Mouse (Mus musculus) neural tube, embryonic 12.5 days (tissue): ENCODE results near the gene Add2. TPM values are rescaled to one million over a fixed set of nuclear protein-coding genes. Genes with fewer than 3 reads are reported as not detected.

Experiments used
- ATAC-seq: fragments of 200-750 bp; cut with Nextera tagmentation; 2 replicates; pipeline ENCODE4 v1.8.0; 2017; ENCODE audit warnings: low read depth, mild to moderate bottlenecking, moderate TSS enrichment, moderate library complexity; ENCODE audit not compliant: low FRiP score
- H3K27ac ChIP-seq: fragments of 300-500 bp; sonication (generic); 2 replicates; pipeline ENCODE4 v1.5.1; 2016
- H3K27me3 ChIP-seq: fragments of 300-500 bp; sonication (generic); replicated peaks from 2 replicates; pipeline ENCODE4 v1.6.1; 2016; ENCODE audit warnings: mild to moderate bottlenecking
- H3K36me3 ChIP-seq: fragments of 300-500 bp; sonication (generic); 2 replicates; pipeline ENCODE4 v1.6.1; 2016; ENCODE audit warnings: mild to moderate bottlenecking
- H3K4me1 ChIP-seq: fragments of 300-500 bp; sonication (generic); 2 replicates; pipeline ENCODE4 v1.6.1; 2016
- H3K4me2 ChIP-seq: fragments of 300-500 bp; sonication (generic); replicated peaks from 2 replicates; pipeline ENCODE4 v1.6.1; 2016; ENCODE audit warnings: mild to moderate bottlenecking
- H3K4me3 ChIP-seq: fragments of 300-500 bp; sonication (generic); 2 replicates; pipeline ENCODE4 v1.5.1; 2016
- H3K9ac ChIP-seq: fragments of 300-500 bp; sonication (generic); 2 replicates; pipeline ENCODE4 v1.6.1; 2016; ENCODE audit warnings: mild to moderate bottlenecking
- H3K9me3 ChIP-seq: fragments of 300-500 bp; sonication (generic); 2 replicates; pipeline ENCODE4 v1.6.1; 2016; ENCODE audit warnings: mild to moderate bottlenecking
- WGBS: fragments of 180-500 bp; shearing (Covaris S2); methylation state at CpG from one replicate; pipeline ENCODE4 v1.1.7; 2016; 5-methylcytosine and 5-hydroxymethylcytosine counted together
- polyA plus RNA-seq: library from polyadenylated mRNA; unstranded; fragments of >200 nt; fragmentation: Nextera tagmentation; extraction: Ambion mirVana; gene quantifications from 2 replicates; pipeline ENCODE4 v1.2.1, GENCODE M21; 2016

Add2 gene
- polyA plus RNA-seq, 1 experiment from 2014 or later: 110 TPM

DNA sequence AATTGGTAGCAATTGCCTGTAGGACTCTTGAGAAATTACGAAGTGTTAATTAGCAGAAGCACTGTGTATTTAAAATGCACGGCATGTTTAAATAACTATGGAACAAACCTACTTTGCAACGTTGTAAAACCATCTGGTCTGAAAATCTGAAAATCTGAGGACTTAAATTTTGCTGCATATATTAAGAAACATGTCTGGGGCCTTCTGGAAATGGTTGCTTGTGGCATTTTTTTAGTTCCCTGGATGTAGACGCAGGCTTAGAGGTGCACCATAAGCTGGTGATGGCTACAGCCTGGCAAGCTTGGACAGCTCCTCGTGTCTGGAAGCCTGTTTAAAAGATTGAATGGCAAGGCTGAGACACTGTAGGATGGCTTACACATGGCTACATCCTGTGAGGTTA, 40.5 kb downstream of the Add2 start:
- WGBS: 81% methylated on average over 5 of the region's 5 CpGs
- Histone ChIP-seq H3K9ac (no peak overlapping the region), H3K27ac (no peak overlapping the region), H3K4me3 (no peak overlapping the region), H3K4me2 (no peak overlapping the region), H3K36me3 (no peaks in the 10 kb centered on the region), H3K27me3 (no peaks in the 10 kb centered on the region), H3K4me1 (peaks cover 29% of the 10 kb centered on the region), H3K9me3 (no peaks in the 10 kb centered on the region)
- ATAC-seq: no peak

DNA sequence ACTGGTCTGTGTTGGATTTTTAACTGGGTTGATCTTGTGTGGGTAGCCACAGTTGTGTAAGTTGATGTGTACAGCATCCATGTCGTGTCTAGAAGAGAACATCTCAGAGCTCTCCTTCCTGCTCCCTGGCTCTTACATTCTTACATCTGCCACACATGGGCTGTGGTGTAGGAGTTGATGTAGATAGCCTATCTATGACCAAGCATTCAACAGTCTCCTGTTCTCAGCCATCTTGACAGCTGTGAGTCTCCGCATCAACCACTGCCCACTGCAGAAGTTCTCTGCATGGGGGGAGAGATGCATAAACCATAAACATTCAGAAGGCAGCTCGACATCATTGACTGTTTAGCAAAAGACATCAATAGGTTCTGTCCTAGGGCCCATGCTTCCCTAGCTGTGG, 41.4 kb downstream of the Add2 start:
- no peak overlapping the region for H3K4me2 ChIP-seq
- H3K4me1 ChIP-seq: peaks cover 27% of the 10 kb centered on the region
- H3K36me3 ChIP-seq: no peaks in the 10 kb centered on the region
- H3K9ac ChIP-seq: no peak overlapping the region
- no peak for ATAC-seq
- H3K9me3 ChIP-seq: no peaks in the 10 kb centered on the region
- H3K27me3 ChIP-seq: no peaks in the 10 kb centered on the region
- no peak overlapping the region for H3K4me3 ChIP-seq
- 0 out of 2 replicates have a peak overlapping the region, but pooled peaks have one; percentile 2 for H3K27ac ChIP-seq
- 88% methylated on average over 3 of the region's 3 CpGs for WGBS

GRCm38 (mm10) chr6:86070277-86070676, 41.8 kb downstream of the Add2 start:
- H3K9me3 ChIP-seq: no peaks in the 10 kb centered on the region
- no peak overlapping the region for H3K4me2 ChIP-seq
- H3K36me3 ChIP-seq: no peaks in the 10 kb centered on the region
- no peak overlapping the region for H3K9ac ChIP-seq
- ATAC-seq: no peak
- H3K4me3 ChIP-seq: no peak overlapping the region
- 83% methylated on average over 7 of the region's 7 CpGs for WGBS
- H3K27ac ChIP-seq: no peak overlapping the region
- H3K27me3 ChIP-seq: no peaks in the 10 kb centered on the region
- H3K4me1 ChIP-seq: peaks cover 26% of the 10 kb centered on the region

- no peaks in the 10 kb centered on the region for H3K9me3 ChIP-seq
- peaks cover 33% of the 10 kb centered on the region for H3K4me1 ChIP-seq
- H3K4me2 ChIP-seq: no peak overlapping the region
- no peaks in the 10 kb centered on the region for H3K36me3 ChIP-seq
- H3K27ac ChIP-seq: no peak overlapping the region
- no peak overlapping the region for H3K4me3 ChIP-seq
- H3K27me3 ChIP-seq: no peaks in the 10 kb centered on the region
- no peak for ATAC-seq
- H3K9ac ChIP-seq: no peak overlapping the region
- WGBS: 85% methylated on average over 3 of the region's 3 CpGs
Measured at GRCm38 (mm10) chr6:86073882-86074281, 45.4 kb downstream of the Add2 start.

DNA sequence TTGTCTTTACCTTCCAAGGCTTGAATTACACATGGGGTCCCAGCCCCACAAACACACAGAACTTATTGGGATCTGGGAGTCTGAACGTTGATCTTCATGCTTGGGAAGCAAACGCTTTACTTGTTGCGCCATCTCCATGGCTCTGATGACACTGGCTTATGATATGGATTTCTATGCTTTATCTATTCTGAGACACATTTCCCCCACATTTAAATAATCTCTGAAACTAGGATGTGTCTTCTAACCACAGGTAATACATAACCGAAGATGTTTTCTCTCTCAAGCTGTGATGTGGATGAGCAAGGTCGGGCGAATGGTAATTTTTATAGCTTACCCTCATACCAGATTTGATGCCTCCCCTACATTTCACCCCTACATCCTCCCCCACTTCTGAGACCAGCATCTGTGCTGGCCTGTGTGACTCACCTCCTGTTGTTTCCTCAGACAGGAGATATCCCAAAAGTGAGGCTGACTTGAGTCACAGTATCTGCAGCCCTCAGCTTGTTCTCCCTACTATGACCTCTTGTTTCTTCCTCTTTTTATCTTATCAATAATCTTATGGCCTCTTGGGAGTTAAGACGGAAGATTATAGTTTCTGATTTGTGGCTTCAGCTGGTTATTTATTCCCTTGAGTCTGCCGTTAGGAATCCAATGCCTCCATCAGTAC, 46.2 kb downstream of the Add2 start:
- no peak overlapping the region for H3K27ac ChIP-seq
- no peak overlapping the region for H3K4me2 ChIP-seq
- H3K4me3 ChIP-seq: no peak overlapping the region
- no peaks in the 10 kb centered on the region for H3K9me3 ChIP-seq
- H3K36me3 ChIP-seq: no peaks in the 10 kb centered on the region
- H3K9ac ChIP-seq: no peak overlapping the region
- peaks cover 39% of the 10 kb centered on the region for H3K4me1 ChIP-seq
- ATAC-seq: no peak
- no peaks in the 10 kb centered on the region for H3K27me3 ChIP-seq
- WGBS: 79% methylated on average over 8 of the region's 8 CpGs

GRCm38 (mm10) chr6:86076525-86076924, 48.0 kb downstream of the Add2 start:
- Histone ChIP-seq H3K4me1 (peaks cover 38% of the 10 kb centered on the region), H3K27me3 (no peaks in the 10 kb centered on the region), H3K9ac (no peak overlapping the region), H3K4me3 (no peak overlapping the region), H3K36me3 (no peaks in the 10 kb centered on the region), H3K27ac (no peak overlapping the region), H3K4me2 (no peak overlapping the region), H3K9me3 (no peaks in the 10 kb centered on the region)
- WGBS: 84% methylated on average over 2 of the region's 2 CpGs
- no peak for ATAC-seq

- no peak overlapping the region for H3K9ac ChIP-seq
- 80% methylated on average over 5 of the region's 5 CpGs for WGBS
- peaks cover 1% of the 10 kb centered on the region; the same call in 1 of the 2 replicates for H3K36me3 ChIP-seq
- H3K4me2 ChIP-seq: no peak overlapping the region
- no peaks in the 10 kb centered on the region for H3K27me3 ChIP-seq
- H3K4me1 ChIP-seq: peaks cover 38% of the 10 kb centered on the region
- ATAC-seq: no peak
- no peaks in the 10 kb centered on the region for H3K9me3 ChIP-seq
- no peak overlapping the region for H3K27ac ChIP-seq
- no peak overlapping the region for H3K4me3 ChIP-seq
Measured at GRCm38 (mm10) chr6:86077880-86078279, 49.4 kb downstream of the Add2 start.

DNA sequence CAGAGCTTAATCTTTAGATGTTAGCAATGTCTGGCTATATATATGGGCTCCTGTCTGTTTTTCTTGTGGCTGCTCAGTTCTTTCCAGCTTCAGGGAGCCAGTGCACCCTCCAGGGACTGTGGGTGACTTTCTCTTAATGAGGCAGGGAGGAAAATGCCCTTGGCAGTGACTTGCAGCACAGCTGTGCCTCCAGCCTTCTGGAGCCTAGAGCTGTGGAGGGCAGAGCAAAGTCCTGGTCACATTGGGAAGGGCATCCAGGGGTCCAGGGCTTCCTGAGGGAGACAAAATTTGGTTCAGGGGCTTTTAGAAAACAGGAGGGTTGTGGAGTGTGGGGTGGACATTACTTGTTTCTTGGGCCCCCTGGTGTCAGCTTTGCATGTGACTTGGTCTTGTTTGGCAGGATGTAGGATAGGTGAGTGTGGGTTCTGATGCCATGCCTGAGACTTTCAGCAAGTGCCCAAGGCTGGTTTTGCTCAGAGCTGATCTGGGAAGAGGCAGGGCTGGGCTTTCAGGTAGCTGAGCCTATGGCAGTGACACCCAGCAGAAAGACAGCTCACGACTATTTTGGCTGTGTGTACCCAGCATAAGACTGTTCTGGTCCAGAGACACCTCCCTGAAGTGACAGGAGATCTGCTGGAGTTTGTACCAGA, 50.0 kb downstream of the Add2 start:
- 0 out of 2 replicates have a peak, but pooled peaks have one; percentile 21 for ATAC-seq
- H3K27me3 ChIP-seq: no peaks in the 10 kb centered on the region
- no peak overlapping the region for H3K4me3 ChIP-seq
- H3K27ac ChIP-seq: no peak overlapping the region
- peaks cover 38% of the 10 kb centered on the region for H3K4me1 ChIP-seq
- H3K9ac ChIP-seq: no peak overlapping the region
- no peaks in the 10 kb centered on the region for H3K9me3 ChIP-seq
- H3K4me2 ChIP-seq: no peak overlapping the region
- WGBS: 81% methylated on average over 1 of the region's 1 CpGs
- H3K36me3 ChIP-seq: peaks cover 5% of the 10 kb centered on the region; the same call in 1 of the 2 replicates

GRCm38 (mm10) chr6:86079323-86079722, 50.8 kb downstream of the Add2 start:
- no peaks in the 10 kb centered on the region for H3K27me3 ChIP-seq
- no peaks in the 10 kb centered on the region for H3K9me3 ChIP-seq
- peaks cover 5% of the 10 kb centered on the region; the same call in 1 of the 2 replicates for H3K36me3 ChIP-seq
- H3K27ac ChIP-seq: no peak overlapping the region
- no peak for ATAC-seq
- H3K4me2 ChIP-seq: no peak overlapping the region
- H3K4me3 ChIP-seq: no peak overlapping the region
- peaks cover 34% of the 10 kb centered on the region for H3K4me1 ChIP-seq
- H3K9ac ChIP-seq: no peak overlapping the region

GRCm38 (mm10) chr6:86085518-86085917, 57.0 kb downstream of the Add2 start:
- WGBS: 66% methylated on average over 6 of the region's 6 CpGs

GRCm38 (mm10) chr6:86086851-86087571, 58.5 kb downstream of the Add2 start:
- H3K9ac ChIP-seq: no peak overlapping the region
- H3K27me3 ChIP-seq: no peaks in the 10 kb centered on the region
- H3K4me3 ChIP-seq: no peak overlapping the region
- H3K4me2 ChIP-seq: no peak overlapping the region
- no peak for ATAC-seq
- H3K9me3 ChIP-seq: no peaks in the 10 kb centered on the region
- no peak overlapping the region for H3K27ac ChIP-seq
- H3K36me3 ChIP-seq: peaks cover 15% of the 10 kb centered on the region
- 82% methylated on average over 9 of the region's 9 CpGs for WGBS
- no peaks in the 10 kb centered on the region for H3K4me1 ChIP-seq

More at GRCm38 (mm10) chr6:86085518-86085917, 57.0 kb downstream of the Add2 start:
- Histone ChIP-seq H3K27me3 (no peaks in the 10 kb centered on the region), H3K27ac (no peak overlapping the region), H3K9me3 (no peaks in the 10 kb centered on the region), H3K4me2 (no peak overlapping the region), H3K9ac (no peak overlapping the region), H3K4me3 (no peak overlapping the region), H3K4me1 (no peaks in the 10 kb centered on the region), H3K36me3 (peaks cover 14% of the 10 kb centered on the region)
- ATAC-seq: no peak

GRCm38 (mm10) chr6:86087813-86088212, 59.3 kb downstream of the Add2 start:
- H3K27ac ChIP-seq: no peak overlapping the region
- H3K36me3 ChIP-seq: peaks cover 23% of the 10 kb centered on the region
- WGBS: 41% methylated on average over 3 of the region's 3 CpGs
- H3K4me2 ChIP-seq: no peak overlapping the region
- H3K9ac ChIP-seq: no peak overlapping the region
- no peaks in the 10 kb centered on the region for H3K27me3 ChIP-seq
- no peaks in the 10 kb centered on the region for H3K4me1 ChIP-seq
- H3K4me3 ChIP-seq: no peak overlapping the region
- ATAC-seq: no peak
- no peaks in the 10 kb centered on the region for H3K9me3 ChIP-seq
